Mouse (Mus musculus): ENCODE data around the gene Mef2a.

Gene Mef2a

DNA sequence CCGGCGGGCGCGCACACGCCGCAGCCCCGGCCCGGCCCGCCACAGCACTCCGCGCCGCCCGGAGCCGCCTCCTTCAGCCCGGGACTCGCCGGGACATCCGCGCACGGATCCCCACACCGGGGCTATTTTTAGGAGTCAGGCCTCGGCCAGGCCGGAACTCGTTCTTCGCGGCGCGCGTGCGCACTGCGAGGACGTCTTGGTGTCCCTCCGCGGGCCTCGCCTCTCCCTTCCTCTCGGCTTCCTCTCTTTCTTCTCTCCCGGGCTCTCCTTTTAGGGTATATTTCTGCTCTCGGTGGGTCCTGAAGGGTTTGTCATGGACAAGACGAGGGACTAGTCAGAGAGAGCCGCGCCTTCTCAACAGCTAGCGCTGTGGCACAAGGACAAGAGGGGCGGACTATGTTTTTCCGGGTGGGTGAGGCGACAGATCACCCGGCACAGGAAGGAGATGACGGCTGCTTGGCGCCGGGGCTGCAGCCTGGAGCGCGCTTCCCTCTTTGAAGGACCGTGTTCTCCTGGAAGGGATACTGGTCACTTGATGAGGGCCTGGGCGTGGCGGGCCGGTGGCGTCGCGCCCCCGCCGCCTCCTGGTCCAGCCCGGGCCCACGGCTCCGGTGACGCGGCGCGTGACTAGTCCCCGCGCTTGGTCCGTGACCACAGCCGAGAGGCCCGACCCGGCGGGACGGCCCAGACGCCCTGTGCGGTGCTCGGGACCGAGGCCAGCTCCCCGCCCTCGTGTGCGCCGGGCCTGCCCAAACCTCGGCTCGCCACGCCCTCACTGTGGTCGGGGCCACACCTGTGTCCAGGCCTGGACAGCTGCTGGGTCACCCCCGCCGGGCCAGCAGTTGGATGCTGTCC, at the start of gene Mef2a:
Gene Mef2a, minus strand, starts transcription at position 130 of the 855 bp plus-strand sequence.
- DNase-seq (ENCODE audit: low spot score in 2 of 2), result peak; percentile 91 to 93

DNA sequence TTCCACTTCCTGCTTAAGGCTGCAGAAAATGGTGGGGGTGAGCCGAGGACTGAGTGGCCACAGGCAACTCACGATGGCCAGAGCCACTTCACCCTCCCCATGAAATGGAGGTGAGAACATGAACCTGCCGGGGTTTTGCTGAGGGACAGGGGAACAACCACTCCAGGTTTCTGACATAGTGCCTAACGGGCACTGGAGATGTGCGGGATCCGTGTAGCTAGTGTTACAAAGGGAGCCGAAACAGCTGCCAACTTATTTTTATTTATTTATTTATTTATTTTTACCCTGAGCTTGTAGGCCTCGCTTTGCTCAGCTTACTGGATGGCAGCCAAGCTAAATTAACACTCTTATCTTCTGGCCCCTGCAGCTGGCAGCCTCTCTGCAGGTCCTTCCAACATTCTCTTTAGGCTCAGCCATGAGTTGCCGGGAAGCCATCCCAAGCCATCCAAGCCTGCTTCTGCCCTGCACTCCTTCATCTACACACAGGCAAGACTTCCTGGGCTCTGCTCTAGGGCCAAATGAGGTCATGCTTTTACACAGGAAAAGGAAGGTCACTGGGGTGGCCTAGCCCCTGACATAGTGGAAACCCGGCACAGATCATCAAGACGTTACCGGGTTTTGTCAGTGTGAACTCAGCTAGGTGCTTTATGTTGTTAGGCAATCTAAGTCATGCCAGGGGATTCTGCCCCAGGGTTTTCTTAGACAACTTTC, 49.0 kb upstream of the Mef2a start:
- DNase-seq (ENCODE audit: low spot score in 2 of 2), result no peak

DNA sequence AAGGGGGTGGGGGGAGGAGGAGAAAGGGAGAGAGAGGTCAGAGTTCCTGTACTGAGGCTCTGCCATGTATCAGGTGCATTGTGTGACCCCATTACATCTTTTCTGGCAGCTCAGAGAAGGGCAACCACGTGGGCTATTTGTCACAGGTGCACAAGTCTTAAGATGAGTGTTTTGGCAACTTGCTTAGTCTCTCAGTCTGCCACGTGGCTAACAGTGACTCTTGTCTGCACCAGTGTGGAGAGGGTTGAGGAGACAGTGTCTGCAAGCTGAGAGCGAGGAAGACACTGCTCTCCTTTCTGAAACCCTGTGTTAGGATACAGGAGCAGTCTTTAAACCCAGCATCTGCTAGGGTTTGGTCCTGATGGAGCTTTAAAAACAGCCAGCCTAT, 48.4 kb upstream of the Mef2a start:
- DNase-seq (ENCODE audit: low spot score in 2 of 2), result no peak

GRCm38 (mm10) chr7:67419591-67420314, 47.1 kb upstream of the Mef2a start:
- no peak for DNase-seq (ENCODE audit: low spot score in 2 of 2)

GRCm38 (mm10) chr7:67418122-67418521, 45.5 kb upstream of the Mef2a start:
- DNase-seq (ENCODE audit: low spot score in 2 of 2), result no peak

GRCm38 (mm10) chr7:67414766-67415165, 42.1 kb upstream of the Mef2a start:
- no peak for DNase-seq (ENCODE audit: low spot score in 2 of 2)

- no peak for DNase-seq (ENCODE audit: low spot score in 2 of 2)
These were observed 40.0 kb upstream of the Mef2a start for GRCm38 (mm10) chr7:67412686-67413085.

- DNase-seq (ENCODE audit: low spot score in 2 of 2), result no peak
These were observed 34.4 kb upstream of the Mef2a start for GRCm38 (mm10) chr7:67407019-67407418.

DNA sequence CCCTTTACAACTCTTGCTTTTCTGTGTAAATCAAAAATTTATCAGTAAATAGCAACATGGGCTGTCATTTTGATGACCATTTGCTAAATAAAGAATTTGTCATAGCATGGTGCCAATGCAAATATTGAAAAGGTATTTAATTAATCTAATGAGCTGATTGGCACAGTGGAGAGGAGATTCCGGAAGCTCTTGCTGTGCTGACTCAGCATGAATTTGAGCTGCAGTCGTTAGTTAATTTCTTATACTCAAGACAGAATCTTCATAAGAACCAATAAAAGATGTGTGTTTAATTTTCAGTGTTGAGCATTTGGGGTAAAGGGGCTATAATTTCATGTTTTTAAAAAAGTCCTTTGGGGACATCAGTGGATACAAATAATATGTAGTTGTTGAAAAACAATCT, 31.5 kb upstream of the Mef2a start:
- no peak for DNase-seq (ENCODE audit: low spot score in 2 of 2)

GRCm38 (mm10) chr7:67402353-67402752, 29.7 kb upstream of the Mef2a start:
- DNase-seq (ENCODE audit: low spot score in 2 of 2), result no peak

GRCm38 (mm10) chr7:67401379-67401778, 28.7 kb upstream of the Mef2a start:
- DNase-seq (ENCODE audit: low spot score in 2 of 2), result no peak

- no peak for DNase-seq (ENCODE audit: low spot score in 2 of 2)
These were observed 18.1 kb upstream of the Mef2a start for GRCm38 (mm10) chr7:67390760-67391159.

DNA sequence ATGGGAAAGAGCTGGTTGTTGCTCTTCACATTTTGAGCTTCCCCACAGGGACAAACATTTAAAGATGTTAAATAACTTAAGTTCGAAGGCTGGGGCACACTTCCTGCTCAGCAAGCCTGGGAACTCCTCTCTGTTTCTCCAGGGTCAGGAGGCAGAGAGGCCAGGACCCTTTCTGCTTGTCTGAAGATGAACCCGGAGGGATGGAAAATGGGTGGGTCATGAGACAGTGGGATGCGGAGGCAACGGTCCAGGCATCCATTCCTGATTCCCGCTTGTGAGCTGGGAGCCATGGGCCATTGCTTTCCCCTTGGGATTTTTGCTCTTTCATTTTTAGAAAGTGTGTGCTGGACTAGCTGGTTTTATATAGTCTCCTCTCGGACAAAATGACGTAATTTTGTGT, 17.4 kb upstream of the Mef2a start:
- no peak for DNase-seq (ENCODE audit: low spot score in 2 of 2)

DNA sequence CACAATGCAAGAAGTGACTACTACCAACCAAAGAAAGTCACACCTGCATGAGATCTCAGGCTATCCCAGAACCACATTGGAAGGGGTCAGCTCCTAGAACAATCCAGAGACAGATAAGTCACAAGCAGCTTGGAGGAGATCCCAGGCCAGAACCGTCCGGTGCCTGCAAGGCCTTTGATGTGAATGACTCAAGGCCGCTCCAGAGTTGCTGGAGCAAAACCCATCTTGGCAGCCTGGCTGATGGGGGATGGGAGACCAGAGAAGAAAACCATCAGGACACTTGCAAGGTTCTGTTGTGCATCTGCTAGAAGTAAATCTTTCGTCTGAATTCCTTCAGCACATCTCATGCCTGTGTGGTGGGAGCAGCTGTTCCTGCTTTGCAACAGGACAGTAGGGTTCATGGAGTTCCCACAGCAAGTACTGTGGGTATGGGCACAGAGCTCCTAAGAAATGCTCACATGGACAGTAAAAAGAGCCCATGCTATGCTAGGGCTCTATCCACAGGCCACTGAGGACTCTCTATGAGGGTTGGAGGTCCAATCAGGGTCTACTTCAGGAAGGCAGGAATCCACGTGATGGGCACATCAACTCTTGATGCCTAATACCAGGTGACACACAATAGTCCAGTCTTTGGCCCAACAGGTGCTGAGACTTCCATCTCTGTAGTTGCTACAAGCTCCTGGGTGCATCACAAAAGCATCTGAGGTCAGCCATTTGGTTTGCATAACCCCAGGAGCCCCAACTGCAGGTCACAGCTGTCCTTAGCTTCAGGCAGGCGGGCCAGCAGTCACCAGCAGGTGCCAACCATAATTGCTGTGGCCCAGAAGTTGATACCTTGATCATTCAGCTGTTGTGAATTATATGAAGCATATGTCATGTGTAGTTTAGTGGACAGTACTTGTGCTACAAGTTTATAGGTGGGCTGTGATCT, 12.5 kb upstream of the Mef2a start:
- DNase-seq (ENCODE audit: low spot score in 2 of 2), result no peak

DNA sequence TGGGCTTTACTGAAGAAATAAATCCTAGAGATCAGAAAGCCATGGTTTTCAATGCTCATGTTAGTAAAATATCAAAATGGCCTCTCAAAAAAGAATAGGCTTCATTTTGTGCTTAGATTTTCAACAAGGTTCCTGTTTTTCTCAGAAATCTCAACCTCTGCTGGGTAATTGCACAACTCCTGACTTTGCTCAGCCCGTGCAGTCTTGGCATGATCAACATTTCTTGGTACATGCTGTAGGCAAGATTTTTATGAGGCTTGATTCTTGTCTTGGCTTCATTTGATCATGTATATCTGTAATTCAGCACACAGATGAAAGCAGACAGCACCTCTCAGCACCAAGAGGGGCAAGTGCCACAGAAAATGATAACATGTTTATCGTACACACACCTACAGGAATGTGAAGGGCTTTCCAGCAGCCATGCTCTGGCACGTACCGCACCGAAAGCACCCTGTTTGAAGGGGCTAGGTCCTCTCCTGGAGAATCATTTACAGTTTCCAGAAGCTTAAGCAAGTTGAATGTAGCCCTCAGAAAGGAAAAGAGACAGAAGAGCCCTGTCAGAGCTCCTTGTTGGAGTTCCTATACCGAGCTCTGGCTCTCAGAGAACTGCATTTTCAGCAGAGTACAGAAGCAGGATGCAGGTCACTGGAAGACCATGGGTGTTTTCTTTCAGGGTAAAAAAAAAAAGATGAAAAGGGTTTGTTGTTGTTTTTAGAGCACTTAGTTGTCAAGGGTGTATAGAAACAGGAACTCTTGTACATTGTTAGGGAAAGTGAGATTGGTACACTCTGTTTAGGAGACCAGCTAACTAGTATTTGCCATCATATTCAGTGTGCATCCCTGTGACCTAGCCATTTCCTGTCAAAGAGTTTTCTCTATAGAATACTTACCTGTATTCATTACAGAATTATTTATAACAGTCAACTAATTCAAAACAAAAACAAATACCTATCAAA, 7.8 kb upstream of the Mef2a start:
- no peak for DNase-seq (ENCODE audit: low spot score in 2 of 2)

DNA sequence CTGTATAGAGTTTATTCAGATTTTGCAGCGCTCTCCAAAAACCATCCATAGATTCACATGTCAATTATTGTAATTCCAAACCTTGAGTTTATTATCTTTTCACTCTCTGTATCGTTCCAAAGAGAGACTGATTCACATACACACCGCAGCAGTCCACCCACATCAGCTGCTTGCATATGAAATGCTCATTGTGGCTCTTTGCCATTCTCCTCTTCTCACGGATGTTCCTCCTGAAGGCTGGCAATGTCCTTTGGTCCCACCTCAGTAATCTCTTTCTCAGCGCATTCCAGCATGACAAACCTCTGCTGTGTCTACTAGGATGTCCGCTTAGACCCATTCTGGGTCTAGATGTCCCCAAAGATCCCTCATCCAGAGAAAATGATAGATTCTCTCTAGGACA, 4.1 kb upstream of the Mef2a start:
- no peak for DNase-seq (ENCODE audit: low spot score in 2 of 2)

DNA sequence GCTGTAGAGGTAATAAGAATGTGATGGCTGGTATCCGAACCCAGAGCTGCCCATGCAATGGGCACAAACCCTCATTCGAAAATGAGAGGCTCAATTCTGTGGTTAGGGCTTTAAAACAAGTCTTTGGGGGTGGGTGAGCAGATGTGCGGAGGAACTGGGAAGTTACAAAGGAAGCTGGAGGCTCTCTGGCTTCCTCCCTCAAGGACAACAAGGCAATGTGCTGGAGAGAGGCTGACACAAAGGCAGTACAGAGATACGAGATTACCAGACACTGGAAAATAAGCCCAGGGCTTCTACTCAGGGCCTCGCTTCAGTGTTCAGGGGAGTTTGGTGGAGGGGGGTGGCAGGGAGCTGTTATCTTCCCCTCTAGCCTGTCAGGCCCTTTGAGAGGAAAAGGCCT, 1.3 kb upstream of the Mef2a start:
- DNase-seq (ENCODE audit: low spot score in 2 of 2), result no peak

- DNase-seq (ENCODE audit: low spot score in 2 of 2), result no peak
These were observed 914 bp upstream of the Mef2a start for GRCm38 (mm10) chr7:67373584-67373960.

DNA sequence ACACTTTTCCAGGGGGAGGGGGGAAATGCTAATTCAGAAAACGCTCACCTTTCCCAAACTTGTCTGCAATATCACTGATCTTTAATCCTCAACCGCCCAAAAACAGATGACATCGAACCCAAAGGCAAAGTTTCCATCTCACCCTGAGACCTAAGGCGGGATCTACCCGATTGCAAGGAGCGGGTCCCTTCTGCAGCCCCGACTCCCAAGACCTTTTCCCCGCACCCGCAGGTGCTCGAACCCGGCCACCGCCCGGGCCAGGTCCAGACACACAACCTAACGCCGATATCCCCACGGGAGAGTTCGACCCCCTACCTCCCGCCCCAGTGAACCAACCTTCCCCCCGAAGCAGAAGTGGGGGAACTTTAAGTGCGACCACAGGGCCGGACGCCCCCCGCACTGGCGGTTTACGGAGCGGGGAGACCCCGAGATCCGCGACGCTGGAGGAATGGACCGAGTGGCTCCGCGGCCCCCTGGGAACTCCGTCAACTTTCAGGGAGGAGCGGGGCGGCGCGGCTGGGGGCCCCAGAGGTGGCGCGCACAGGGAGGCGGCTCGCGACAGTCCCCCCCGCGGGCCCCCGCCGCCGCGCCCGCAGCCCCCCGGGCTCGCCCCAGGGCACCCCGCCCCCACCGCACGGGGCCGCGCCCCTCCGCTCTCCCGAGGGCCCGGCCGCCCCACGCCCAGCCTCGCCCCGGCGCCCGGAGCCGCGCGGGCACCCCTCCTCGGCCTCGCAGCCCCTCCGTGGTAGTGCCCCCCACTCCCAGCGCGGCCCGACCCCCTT, 576 bp downstream of the Mef2a start:
- DNase-seq (ENCODE audit: low spot score in 2 of 2), result peak in 1 of 2 experiments; percentile 16

All from spleen, postnatal 14 days (tissue).